Mouse (Mus musculus) heart, embryonic 11.5 days (tissue): ENCODE results near the gene Kifc5b. TPM values are rescaled to one million over a fixed set of nuclear protein-coding genes. Genes with fewer than 3 reads are reported as not detected.
"Not testable (repeated sequence)": the region's sequence is repeated elsewhere in the genome, so short reads cannot be mapped to it uniquely, and the experiment has no call there.

ENCODE experiments used
- ATAC-seq: fragments of 200-750 bp; cut with Nextera tagmentation; replicated peaks from 2 replicates; pipeline ENCODE4 v1.8.0; 2017; ENCODE audit warnings: moderate library complexity; ENCODE audit not compliant: insufficient number of reproducible peaks, low FRiP score, low TSS enrichment
- H3K27ac ChIP-seq: fragments of 300-500 bp; sonication (generic); 2 replicates; pipeline ENCODE4 v1.5.1; 2014; ENCODE audit warnings: mild to moderate bottlenecking, low read depth, low read length
- H3K27me3 ChIP-seq: fragments of 300-500 bp; sonication (generic); 2 replicates; pipeline ENCODE4 v1.6.1; 2014; ENCODE audit warnings: mild to moderate bottlenecking, low read length, mixed read lengths; ENCODE audit not compliant: control insufficient read depth, insufficient read depth
- H3K36me3 ChIP-seq: fragments of 300-500 bp; sonication (generic); 2 replicates; pipeline ENCODE4 v1.6.1; 2014; ENCODE audit warnings: mild to moderate bottlenecking, low read length, moderate library complexity, mixed read lengths; ENCODE audit not compliant: control insufficient read depth, insufficient read depth
- H3K4me1 ChIP-seq: fragments of 300-500 bp; sonication (generic); 2 replicates; pipeline ENCODE4 v1.6.1; 2014; ENCODE audit warnings: low read length; ENCODE audit not compliant: control insufficient read depth, insufficient read depth
- H3K4me2 ChIP-seq: fragments of 300-500 bp; sonication (generic); 2 replicates; pipeline ENCODE4 v1.6.1; 2014; ENCODE audit warnings: mild to moderate bottlenecking, moderate library complexity
- H3K4me3 ChIP-seq: fragments of 300-500 bp; sonication (generic); 2 replicates; pipeline ENCODE4 v1.5.1; 2014; ENCODE audit warnings: low read depth, low read length
- H3K9ac ChIP-seq: fragments of 300-500 bp; sonication (generic); 2 replicates; pipeline ENCODE4 v1.6.1; 2014; ENCODE audit warnings: mild to moderate bottlenecking, low read depth, low read length, moderate library complexity
- H3K9me3 ChIP-seq: fragments of 300-500 bp; sonication (generic); replicated peaks from 2 replicates; pipeline ENCODE4 v1.6.1; 2016; ENCODE audit warnings: low read length; ENCODE audit not compliant: control insufficient read depth
- WGBS: fragments of 180-500 bp; shearing (Covaris S2); extraction: QIAGEN DNeasy Blood & Tissue Kit; methylation state at CpG from one replicate; pipeline ENCODE4 v1.1.7; 2014; ENCODE audit not compliant: insufficient replicate concordance; 5-methylcytosine and 5-hydroxymethylcytosine counted together
- microRNA-seq: library from miRNA; unstranded; fragments of <30 nt; microRNA quantifications from one replicate; pipeline ENCODE4, GENCODE M21; 2016; ENCODE audit warnings: borderline number of aligned reads
- polyA plus RNA-seq: library from polyadenylated mRNA; unstranded; fragments of >200 nt; fragmentation: Nextera tagmentation; extraction: Ambion mirVana; gene quantifications from 2 replicates; pipeline ENCODE4 v1.2.1, GENCODE M21; 2014

Gene Kifc5b
- polyA plus RNA-seq, 1 experiment from 2014 or later, result 6.9 TPM

DNA sequence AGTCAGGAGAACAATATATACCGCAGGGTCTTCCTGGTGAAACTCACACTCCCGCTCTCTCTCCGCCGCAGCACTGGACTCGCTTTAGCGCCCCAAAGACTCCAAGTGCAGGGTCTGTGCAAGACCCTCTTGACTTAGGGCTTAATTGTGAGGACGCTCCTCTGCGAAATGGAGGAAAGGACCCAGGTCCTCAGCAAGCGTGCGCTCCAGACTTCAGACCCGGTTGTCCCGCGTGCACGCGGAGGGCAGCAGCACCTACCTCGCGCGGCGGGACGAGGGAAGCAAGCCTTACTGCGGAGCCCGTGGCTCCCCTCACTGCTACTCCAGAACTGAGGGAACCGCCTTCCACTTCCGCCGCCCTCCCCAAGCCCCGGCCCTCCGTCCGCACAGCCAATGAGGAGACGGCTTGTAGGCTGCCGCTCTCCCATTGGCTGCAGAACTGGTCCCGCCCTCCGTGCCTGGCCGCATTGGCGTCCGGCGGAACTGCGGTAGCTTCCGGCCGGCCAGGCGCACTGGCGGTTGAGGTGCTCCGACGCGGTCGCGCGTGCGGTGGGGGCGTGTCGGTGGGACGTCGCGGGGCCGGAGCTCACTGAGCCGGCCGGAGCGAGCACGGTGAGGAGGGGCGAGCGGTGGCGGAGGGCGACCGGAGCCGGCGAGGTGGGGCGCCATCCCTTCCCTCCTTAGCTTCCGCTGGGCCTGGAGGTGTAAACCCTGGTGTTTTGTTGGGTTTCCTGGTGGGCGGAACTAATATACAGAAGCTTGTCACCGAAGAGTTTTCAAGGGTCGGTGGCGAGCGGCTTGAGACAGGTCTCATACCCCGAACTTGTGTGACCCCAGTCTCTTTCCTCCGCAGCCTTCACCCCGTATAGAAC lies 56.0 kb downstream of the Kifc5b start, which contains the start of gene Zbtb9:
TSS of gene Zbtb9 (plus strand) at position 465 of the 872 bp plus-strand sequence.
- peak within 1 kb of the TSS; percentile 90 for H3K4me3 ChIP-seq
- H3K27me3 ChIP-seq, result no peaks in the 10 kb centered on the region
- peaks cover 19% of the 10 kb centered on the region for H3K4me1 ChIP-seq
- peak within 1 kb of the TSS; percentile 84 for H3K27ac ChIP-seq
- no peaks in the 10 kb centered on the region for H3K9me3 ChIP-seq
- peak within 1 kb of the TSS; percentile 81 for H3K9ac ChIP-seq
- under 1% methylated on average over 74 of the region's 75 CpGs for WGBS
- peaks cover 22% of the 10 kb centered on the region for H3K36me3 ChIP-seq
- peak within 1 kb of the TSS; percentile 98 for H3K4me2 ChIP-seq
- ATAC-seq, result peak; percentile 97

DNA sequence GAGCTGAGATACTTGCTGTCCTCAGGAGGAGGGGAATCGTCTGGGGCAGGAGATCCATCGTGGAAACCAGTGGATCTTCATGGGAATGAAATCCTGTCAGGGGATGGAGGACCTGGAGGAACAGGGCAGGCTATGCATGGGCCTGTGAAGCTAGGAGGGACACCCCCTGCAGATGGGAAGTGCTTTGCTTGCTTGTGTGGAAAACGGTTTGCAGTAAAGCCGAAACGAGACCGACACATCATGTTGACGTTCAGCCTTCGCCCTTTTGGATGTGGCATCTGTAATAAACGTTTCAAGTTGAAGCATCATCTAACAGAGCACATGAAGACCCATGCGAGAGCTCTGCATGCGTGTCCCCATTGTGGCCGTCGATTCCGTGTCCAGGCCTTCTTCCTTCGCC lies 57.7 kb downstream of the Kifc5b start:
- Histone ChIP-seq H3K4me2 (peak overlapping the region; percentile 98; the same call in 1 of the 2 replicates), H3K27ac (no peak overlapping the region), H3K9ac (no peak overlapping the region), H3K36me3 (peaks cover 23% of the 10 kb centered on the region), H3K4me1 (peaks cover 19% of the 10 kb centered on the region), H3K9me3 (no peaks in the 10 kb centered on the region), H3K4me3 (no peak overlapping the region; the same call in 1 of the 2 replicates), H3K27me3 (no peaks in the 10 kb centered on the region)
- WGBS, result 90% methylated on average over 15 of the region's 15 CpGs
- ATAC-seq, result no peak

DNA sequence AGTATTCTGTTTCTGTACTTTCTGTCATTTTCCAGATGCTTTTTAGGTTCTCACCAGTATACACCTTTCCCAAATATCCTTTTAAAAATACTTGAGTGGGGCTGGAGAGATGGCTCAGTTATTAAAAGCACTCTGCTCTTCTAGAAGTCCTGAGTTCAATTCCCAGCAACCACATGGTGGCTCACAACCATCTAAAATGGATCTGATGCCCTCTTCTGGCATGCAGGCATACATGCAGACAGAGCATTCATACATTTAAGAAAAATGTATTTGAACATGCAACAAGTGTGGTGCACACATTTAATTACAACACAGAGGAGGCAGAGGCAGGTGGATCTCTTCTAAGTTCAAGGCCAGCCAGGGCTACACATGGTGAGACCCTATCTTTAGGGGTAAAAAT lies 58.5 kb downstream of the Kifc5b start:
- H3K36me3 ChIP-seq, result peaks cover 23% of the 10 kb centered on the region
- no peak overlapping the region for H3K4me3 ChIP-seq
- H3K9me3 ChIP-seq, result no peaks in the 10 kb centered on the region
- no peaks in the 10 kb centered on the region for H3K27me3 ChIP-seq
- peaks cover 19% of the 10 kb centered on the region for H3K4me1 ChIP-seq
- no peak overlapping the region for H3K27ac ChIP-seq
- no peak overlapping the region for H3K9ac ChIP-seq
- ATAC-seq, result no peak
- no peak overlapping the region for H3K4me2 ChIP-seq

DNA sequence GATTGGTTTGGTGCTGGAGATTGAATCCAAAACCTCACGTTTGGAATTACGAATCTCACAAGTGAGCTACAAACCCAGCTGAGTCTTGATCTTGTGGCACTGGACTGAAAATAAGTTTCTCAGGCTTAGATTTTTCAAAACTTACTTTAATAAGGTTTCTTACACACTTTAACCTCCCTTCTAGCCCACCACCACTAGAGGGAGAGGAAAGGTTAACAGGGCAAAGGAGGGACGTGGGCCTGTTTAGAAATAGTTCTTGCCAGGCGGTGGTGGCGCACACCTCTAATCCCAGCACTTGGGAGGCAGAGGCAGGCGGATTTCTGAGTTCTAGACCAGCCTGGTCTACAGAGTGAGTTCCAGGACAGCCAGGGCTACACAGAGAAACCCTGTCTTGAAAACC lies 60.5 kb downstream of the Kifc5b start:
- 90% methylated on average over 6 of the region's 6 CpGs for WGBS
- peaks cover 21% of the 10 kb centered on the region for H3K36me3 ChIP-seq
- not testable (repeated sequence) for H3K27me3 ChIP-seq, H3K4me1 ChIP-seq, ATAC-seq, H3K9me3 ChIP-seq, H3K4me3 ChIP-seq, H3K9ac ChIP-seq, H3K27ac ChIP-seq, H3K4me2 ChIP-seq

DNA sequence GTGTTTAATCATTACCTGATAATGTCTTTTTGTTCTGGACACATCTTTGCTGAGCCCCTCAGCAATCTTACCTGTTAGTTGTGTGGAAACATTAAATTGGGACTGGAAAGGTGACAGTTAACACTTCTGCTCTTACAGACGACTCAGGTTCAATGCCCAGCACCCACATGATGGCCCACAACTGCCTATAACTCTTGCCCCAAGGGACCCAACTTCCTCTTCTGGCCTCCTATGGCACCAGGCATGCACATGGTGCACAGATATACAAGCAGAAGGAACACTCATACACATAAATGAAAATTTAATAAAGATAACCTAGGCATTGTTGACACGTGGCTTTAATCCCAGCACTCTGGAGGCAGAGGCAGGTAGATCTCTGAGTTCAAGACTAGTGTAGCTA lies 62.5 kb downstream of the Kifc5b start:
- Histone ChIP-seq H3K4me2 (no peak overlapping the region), H3K9me3 (no peaks in the 10 kb centered on the region), H3K27me3 (no peaks in the 10 kb centered on the region), H3K36me3 (peaks cover 18% of the 10 kb centered on the region), H3K4me3 (no peak overlapping the region), H3K27ac (no peak overlapping the region), H3K9ac (no peak overlapping the region), H3K4me1 (no peaks in the 10 kb centered on the region; the same call in 1 of the 2 replicates)
- WGBS, result 71% methylated on average over 2 of the region's 2 CpGs
- no peak for ATAC-seq

DNA sequence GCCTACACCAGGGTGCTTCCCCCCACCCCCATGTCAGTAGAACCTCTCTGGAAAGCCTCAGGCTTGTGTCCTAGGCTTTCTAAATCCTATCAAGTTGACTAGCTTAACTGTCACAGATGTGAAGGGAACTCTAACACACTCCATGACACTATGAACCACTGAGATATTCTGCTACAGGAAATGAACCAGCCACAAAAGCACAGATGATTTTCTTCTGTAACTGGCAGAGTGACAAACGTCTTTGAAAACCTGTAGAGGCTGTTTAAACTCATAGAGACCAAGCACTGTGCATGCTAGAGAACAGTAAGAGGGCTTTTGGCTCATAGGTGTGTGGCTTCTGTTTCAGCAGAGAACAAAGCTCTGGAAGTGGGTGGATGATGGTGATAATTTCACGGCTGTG lies 64.2 kb downstream of the Kifc5b start:
- H3K4me2 ChIP-seq, result no peak overlapping the region
- H3K27ac ChIP-seq, result no peak overlapping the region
- H3K27me3 ChIP-seq, result no peaks in the 10 kb centered on the region
- H3K36me3 ChIP-seq, result peaks cover 7% of the 10 kb centered on the region
- H3K4me1 ChIP-seq, result no peaks in the 10 kb centered on the region
- H3K9me3 ChIP-seq, result no peaks in the 10 kb centered on the region
- no peak overlapping the region for H3K9ac ChIP-seq
- 67% methylated on average over 2 of the region's 2 CpGs for WGBS
- no peak overlapping the region for H3K4me3 ChIP-seq
- ATAC-seq, result no peak

Small RNA genes lying within 50 kb of the gene (microRNA-seq; reads per million reads assigned to microRNA genes)
- not detected for gene Gm27775
- gene Mir3083, result not detected
- 1.2 reads per million, percentile 17 among the genes with 10 or more reads in this experiment for gene Mir6968

Other genes with a start within 250 kb of the Kifc5b start
- 3.8 and 4.6 TPM in 2 replicates for gene Crebrf, start 201.4 kb upstream of the Kifc5b start, polyA plus RNA-seq
- gene Bnip1, start 136.0 kb upstream of the Kifc5b start, polyA plus RNA-seq, result 48.7 and 58.5 TPM in 2 replicates
- 157 and 159 TPM in 2 replicates for gene Nkx2-5, start 72.1 kb upstream of the Kifc5b start, polyA plus RNA-seq
- gene Phf1, start 16.0 kb downstream of the Kifc5b start, polyA plus RNA-seq, result 5.7 and 5.9 TPM in 2 replicates
- 134 and 145 TPM in 2 replicates for gene Cuta, start 22.5 kb downstream of the Kifc5b start, polyA plus RNA-seq
- gene Syngap1, start 24.2 kb downstream of the Kifc5b start, polyA plus RNA-seq, result 2.9 and 3.7 TPM in 2 replicates
- 6.8 and 7.9 TPM in 2 replicates for gene Zbtb9, start 56.1 kb downstream of the Kifc5b start, polyA plus RNA-seq
- gene Bak1, start 111.9 kb downstream of the Kifc5b start, polyA plus RNA-seq, result 11.0 and 11.4 TPM in 2 replicates
- gene Itpr3, start 140.2 kb downstream of the Kifc5b start, polyA plus RNA-seq, result 2.1 and 2.2 TPM in 2 replicates
- 363 and 374 TPM in 2 replicates for gene Uqcc2, start 216.8 kb downstream of the Kifc5b start, polyA plus RNA-seq